Mouse (Mus musculus) natural killer cell, adult 2 months (primary cell): Measurements from ENCODE around the gene Cxcl12.

ENCODE experiments used
- DNase-seq, 2 experiments: peaks; one replicate each; pipeline ENCODE4 v3.0.0; 2022; ENCODE audit warnings: low spot score in 2 of 2

Cxcl12 gene

GRCm38 (mm10) chr6:117168321-117169011 lies at the start of gene Cxcl12:
TSS of gene Cxcl12 (plus strand) at chr6:117168535.
- no peak for DNase-seq

GRCm38 (mm10) chr6:117122074-117122473 lies 46.3 kb upstream of the Cxcl12 start:
- no peak for DNase-seq

DNA sequence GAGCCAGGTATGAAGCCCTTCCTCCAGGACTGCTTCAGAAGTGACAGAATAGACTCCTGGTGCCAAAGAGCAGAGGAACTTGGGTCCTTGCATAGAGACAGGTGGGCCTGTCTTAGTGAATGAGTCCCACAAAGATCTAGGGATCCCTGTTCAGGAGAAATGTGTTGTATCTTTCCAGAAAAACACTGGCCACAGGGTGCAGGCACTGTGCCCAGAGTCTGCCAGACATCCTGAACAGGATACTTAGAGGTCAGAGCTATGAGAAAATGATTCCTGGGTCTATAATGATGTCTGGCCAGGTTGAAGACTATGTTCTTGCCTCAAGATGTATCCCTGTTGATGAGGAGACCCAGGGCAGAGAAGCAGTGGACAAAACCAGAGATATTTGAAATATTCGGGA lies 42.0 kb upstream of the Cxcl12 start:
- no peak for DNase-seq

DNA sequence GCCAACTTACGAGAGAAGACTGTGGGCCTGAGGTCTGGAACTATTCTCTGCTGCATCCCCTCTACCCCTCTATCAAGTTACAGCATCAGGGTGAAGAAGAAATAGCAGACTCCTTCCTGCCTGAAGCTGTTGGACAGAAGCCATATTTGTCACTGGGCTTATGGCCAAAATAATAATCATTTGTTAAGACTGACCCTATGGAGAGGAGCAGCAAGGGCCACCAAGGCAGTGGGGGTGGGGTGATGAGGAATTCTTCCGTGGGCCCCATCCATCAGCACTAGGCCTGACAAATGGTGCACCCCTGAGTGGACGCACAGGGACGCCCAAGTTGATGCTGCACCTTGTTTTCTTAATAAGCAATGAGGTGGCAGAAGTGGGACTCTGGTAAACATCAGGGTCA lies 38.9 kb upstream of the Cxcl12 start:
- DNase-seq = no peak

DNA sequence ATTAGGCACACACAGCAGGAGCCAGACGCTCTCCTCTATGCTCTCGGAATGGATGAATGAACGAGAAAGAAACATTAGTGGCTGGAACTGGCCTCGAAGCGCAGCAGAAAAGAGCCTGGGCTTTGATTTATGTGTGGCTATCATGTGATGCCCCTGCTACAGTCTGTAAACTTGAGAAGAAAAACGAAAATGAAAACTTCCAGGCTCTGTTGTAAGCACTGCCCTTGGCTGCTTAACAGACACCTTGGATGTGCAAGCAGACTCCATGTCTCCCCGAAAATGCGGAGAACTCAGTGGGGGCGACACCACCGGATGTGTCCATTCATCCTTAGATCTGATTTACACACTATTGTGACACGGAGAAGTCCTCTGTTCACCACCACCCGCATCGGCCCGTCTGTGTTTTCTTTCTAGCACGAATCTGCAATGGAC lies 37.6 kb upstream of the Cxcl12 start:
- DNase-seq = no peak

GRCm38 (mm10) chr6:117134526-117134925 lies 33.8 kb upstream of the Cxcl12 start:
- no peak for DNase-seq

- DNase-seq = no peak
These were observed 30.6 kb upstream of the Cxcl12 start for GRCm38 (mm10) chr6:117137735-117138134.

DNA sequence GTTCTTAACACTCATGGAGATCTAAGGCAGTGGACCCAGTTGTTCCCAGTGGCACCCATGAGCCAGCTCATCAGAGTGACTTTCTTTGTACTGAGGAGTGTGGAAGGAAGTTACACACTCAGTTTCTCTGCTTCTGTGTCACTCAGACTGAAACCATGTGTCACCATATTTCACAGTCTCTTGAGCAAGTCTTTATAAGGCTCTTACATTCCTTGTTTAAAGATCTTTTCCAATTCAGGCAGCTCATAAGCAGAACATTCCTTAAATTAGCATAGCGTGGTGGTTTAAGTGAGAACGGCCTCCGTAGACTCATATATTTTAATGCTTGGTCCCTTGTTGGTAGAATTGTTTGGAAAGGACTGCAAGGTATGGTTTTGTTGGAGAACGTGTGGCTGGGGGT lies 27.4 kb upstream of the Cxcl12 start:
- no peak for DNase-seq

- DNase-seq = no peak
These were observed 21.4 kb upstream of the Cxcl12 start for GRCm38 (mm10) chr6:117146951-117147350.

DNA sequence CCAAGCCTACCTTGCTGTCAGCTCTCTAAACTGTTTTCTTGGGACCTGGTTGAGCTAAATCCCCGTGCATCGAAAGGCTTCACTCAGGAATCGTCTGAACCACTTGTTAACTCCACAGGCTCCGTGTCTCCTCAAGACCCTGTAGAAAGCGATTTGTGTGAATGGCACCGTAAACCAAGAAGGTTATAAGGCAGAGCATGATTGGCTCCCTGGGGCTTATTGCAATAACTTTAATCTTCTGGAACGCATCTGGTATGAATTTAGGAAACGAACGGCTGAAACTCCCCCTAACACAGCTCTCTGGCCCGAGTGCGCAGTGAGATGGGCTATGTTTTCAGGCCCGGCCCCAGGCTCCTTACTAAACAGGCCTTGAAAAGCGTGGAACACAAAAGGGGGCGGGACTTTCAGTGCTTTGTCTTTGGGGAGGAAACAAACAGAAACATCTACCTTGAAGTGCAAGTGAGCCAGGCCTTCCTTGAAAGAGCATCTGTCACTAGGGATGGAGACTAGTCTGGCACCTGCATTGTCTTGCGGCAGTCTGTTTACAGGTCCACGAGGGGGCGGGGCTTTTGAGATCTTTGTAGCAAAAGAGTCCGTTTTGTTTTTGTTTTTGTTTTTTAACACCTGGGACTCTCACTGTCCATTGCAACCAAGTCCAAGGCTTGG lies 16.7 kb upstream of the Cxcl12 start:
- DNase-seq = no peak

DNA sequence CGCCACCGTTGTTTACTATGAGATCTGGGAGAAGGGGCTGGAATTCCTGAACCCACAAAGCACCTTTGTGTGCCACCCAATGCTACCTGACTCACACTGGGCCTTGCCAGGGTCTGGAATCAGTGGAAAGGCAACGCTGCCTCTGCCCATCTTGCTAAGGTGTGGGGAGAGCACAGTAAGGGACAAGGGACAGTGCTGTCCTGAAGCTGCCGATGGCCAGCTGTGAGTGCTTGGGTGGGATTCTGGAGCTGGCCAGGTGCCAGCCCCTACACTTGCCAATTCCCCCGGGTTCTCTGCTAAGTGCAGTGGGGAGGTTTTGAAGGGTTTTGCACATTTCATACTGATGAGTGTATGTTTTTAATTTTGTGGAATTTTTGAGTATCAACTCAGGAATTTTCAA lies 15.3 kb upstream of the Cxcl12 start:
- DNase-seq = no peak

GRCm38 (mm10) chr6:117156846-117157245 lies 11.5 kb upstream of the Cxcl12 start:
- DNase-seq = no peak

DNA sequence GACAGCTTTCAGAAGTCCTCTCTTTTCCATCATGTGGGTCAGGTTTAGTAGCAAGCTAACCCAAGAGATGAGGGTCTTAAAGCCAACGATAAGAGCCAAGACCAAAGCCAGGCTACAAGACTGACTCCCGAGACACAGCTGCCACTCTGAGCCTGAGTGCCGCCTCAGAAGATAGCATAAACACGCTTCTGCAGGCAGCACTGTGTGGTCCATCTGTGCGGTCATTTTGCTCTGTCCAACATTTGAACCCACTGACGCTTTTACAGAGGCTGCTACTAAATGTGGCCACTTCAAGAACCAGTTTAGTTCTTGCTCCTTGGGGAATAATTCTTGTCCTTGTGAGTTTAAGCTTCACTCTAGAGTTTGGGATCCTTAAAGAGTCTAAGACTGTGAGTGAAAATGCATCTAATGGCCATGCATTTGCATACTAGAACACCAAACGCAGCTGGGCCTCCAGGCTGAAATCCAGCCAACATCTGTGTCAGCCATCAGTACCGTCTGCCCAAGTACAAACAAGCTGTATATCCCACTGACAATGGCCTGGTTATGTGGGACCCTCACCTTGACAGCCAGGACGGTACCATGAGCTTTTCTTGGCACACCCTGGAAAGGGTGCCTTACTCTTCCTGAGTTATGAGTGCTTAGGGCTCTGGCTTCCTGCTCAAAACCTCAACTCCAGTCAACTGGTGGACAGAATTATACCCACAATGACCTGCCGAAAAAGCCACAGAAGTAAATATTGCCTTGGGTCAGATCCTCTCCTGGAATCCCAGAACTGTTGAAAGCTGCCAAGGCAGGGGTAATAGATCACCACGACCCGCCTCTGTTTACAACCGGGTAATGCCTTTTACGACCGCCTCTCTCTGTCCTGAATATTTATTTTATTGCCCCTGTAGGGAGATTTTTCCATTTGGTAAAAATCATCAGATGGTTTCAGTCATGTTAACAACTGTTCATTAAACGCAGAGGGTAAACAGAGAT lies 8.3 kb upstream of the Cxcl12 start:
- no peak for DNase-seq

DNA sequence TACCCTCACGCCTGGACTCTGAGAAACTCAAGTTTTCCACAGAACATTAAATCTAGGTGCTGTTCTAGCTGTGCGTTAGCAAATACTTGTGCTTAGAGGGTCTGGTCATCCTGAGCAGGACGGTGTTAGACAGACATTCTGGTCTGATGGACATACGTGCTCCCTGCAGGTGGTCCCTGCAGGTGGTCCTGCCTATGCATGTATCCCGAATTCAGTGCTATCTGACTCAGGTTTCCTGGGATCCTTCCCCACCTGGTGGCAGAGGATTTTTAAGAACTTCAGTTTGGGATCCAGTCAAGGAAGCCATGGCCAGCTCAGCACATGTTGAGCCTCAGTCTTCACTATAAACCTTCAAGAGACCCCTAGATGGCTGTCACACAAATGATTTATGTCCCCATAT lies 4.8 kb upstream of the Cxcl12 start:
- no peak for DNase-seq

GRCm38 (mm10) chr6:117166581-117167425 lies 1.5 kb upstream of the Cxcl12 start:
- peak; percentile 13 to 51 for DNase-seq

GRCm38 (mm10) chr6:117167426-117167730 lies 957 bp upstream of the Cxcl12 start:
- DNase-seq = no peak

- no peak for DNase-seq
These were observed 945 bp downstream of the Cxcl12 start for GRCm38 (mm10) chr6:117169051-117169909.

DNA sequence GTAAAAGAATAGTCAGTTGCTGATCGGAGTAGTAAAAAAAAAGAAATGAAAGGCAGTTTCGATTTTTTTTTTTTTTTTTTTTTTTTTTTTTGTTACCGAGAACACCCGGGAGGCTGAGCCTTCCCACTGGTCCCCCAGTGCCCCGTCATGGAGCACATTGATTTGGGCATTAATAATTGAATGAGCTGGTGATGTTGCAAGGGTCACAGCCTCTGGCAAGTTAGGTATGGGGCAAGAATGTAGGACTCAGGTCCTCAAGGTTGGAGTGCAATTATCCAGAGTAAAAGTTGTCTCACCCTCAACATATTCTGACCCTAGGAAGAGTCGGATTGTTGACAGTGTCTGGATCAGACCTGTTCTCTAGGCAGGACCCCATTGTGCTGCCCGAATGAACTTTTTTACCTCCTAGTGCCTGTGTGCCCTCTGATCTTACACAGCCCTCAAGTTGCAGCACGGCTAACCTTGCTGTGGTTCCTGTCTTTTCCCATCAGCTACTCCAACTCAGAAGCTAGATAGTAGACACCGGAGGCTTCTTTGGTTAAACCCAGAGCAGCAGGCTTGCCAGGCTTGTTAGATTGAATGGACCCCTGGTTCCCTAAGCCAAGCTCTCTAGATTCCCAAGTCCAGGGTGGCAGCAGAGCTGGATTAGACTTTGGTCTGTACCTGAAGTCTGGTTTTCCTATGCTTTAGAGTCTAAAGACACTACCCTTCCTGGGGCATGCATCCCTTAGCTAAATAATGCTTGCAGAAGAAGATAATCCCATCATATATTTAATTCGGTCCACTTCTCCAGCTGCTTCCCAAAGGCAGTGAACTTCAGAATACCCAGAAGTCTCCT lies 1.8 kb downstream of the Cxcl12 start:
- DNase-seq = no peak

- no peak for DNase-seq
These were observed 4.0 kb downstream of the Cxcl12 start for GRCm38 (mm10) chr6:117172358-117172757.

DNA sequence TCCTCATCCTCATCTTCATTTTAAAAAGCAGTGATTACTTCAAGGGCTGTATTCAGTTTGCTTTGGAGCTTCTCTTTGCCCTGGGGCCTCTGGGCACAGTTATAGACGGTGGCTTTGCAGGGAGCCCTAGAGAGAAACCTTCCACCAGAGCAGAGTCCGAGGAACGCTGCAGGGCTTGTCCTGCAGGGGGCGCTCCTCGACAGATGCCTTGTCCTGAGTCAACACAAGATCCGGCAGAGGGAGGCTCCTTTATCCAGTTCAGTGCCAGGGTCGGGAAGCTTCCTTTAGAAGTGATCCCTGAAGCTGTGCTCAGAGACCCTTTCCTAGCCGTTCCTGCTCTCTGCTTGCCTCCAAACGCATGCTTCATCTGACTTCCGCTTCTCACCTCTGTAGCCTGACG lies 5.5 kb downstream of the Cxcl12 start:
- DNase-seq = peak; percentile 6 to 21
